Mouse (Mus musculus): ENCODE results near the gene Aaed1.

- TF ChIP-seq CTCF (conservative IDR thresholded peaks at IDR 0.05; ENCODE audit: insufficient read depth, insufficient read length, low read depth, low read length): no peak
- no peak for TF ChIP-seq POLR2A (IDR thresholded peaks at IDR 0.05; ENCODE audit: low read depth, low read length)
Observed at GRCm38 (mm10) chr13:64332321-64332720, 19.8 kb upstream of the Aaed1 start.

All from kidney, adult 2 months (tissue).